Mouse (Mus musculus) myocyte (in vitro differentiated cells): ENCODE measurements around the gene Tmem238.

ENCODE experiments used
- CEBPB ChIP-seq: IDR thresholded peaks from 2 replicates; pipeline ENCODE4 v1.6.1; 2011; ENCODE audit warnings: mild to moderate bottlenecking, moderate library complexity; ENCODE audit not compliant: poor library complexity, insufficient read depth, severe bottlenecking
- E2F4 ChIP-seq: IDR thresholded peaks from one replicate; pipeline ENCODE4 v1.6.1; 2011; ENCODE audit warnings: mild to moderate bottlenecking, control low read depth, moderate library complexity; ENCODE audit not compliant: insufficient read depth
- MAX ChIP-seq: IDR thresholded peaks from one replicate; pipeline ENCODE4 v1.6.1; 2011; ENCODE audit warnings: low read depth, mild to moderate bottlenecking, control low read depth
- MYOD1 ChIP-seq, 3 experiments: IDR thresholded peaks; one replicate each; pipeline ENCODE4 v1.6.1; 2011; ENCODE audit warnings: control low read depth in 2 of 3, low read depth in 2 of 3, mild to moderate bottlenecking in 2 of 3, moderate library complexity in 1 of 3; ENCODE audit not compliant: insufficient read length in 2 of 3, control insufficient read depth in 1 of 3
- MYOG ChIP-seq, 3 experiments: IDR thresholded peaks; one replicate each; pipeline ENCODE4 v1.6.1; 2011; ENCODE audit warnings: control low read depth in 2 of 3, low read depth in 2 of 3, mild to moderate bottlenecking in 2 of 3; ENCODE audit not compliant: insufficient read length in 2 of 3, control insufficient read depth in 1 of 3, insufficient read depth in 1 of 3
- POLR2A ChIP-seq: IDR thresholded peaks from one replicate; pipeline ENCODE4 v1.6.1; 2011; ENCODE audit warnings: low read depth, mild to moderate bottlenecking, control low read depth, moderate library complexity; ENCODE audit not compliant: insufficient read length
- POLR2AphosphoS2 ChIP-seq: IDR thresholded peaks from one replicate; pipeline ENCODE4 v1.6.1; 2011; ENCODE audit warnings: low read depth, control low read depth; ENCODE audit not compliant: insufficient read length
- REST ChIP-seq: IDR thresholded peaks from one replicate; pipeline ENCODE4 v1.6.1; 2011; ENCODE audit warnings: mild to moderate bottlenecking, control low read depth, moderate library complexity; ENCODE audit not compliant: insufficient read depth, insufficient read length
- SRF ChIP-seq: IDR thresholded peaks from one replicate; pipeline ENCODE4 v1.6.1; 2011; ENCODE audit warnings: low read depth; ENCODE audit not compliant: control insufficient read depth, insufficient read length
- TCF12 ChIP-seq: IDR thresholded peaks from one replicate; pipeline ENCODE4 v1.6.1; 2011; ENCODE audit warnings: mild to moderate bottlenecking, control low read depth; ENCODE audit not compliant: poor library complexity, insufficient read depth, severe bottlenecking
- TCF3 ChIP-seq: IDR thresholded peaks from one replicate; pipeline ENCODE4 v1.6.1; 2011; ENCODE audit warnings: low read depth, control low read depth; ENCODE audit not compliant: insufficient read length
- USF1 ChIP-seq: IDR thresholded peaks from one replicate; pipeline ENCODE4 v1.6.1; 2011; ENCODE audit warnings: low read depth, mild to moderate bottlenecking, control low read depth, moderate library complexity

GRCm38 (mm10) chr7:4782130-4782529, 7.3 kb downstream of the Tmem238 start:
- TF ChIP-seq POLR2A (no peak), E2F4 (no peak), MYOD1 (IDR thresholded peaks at IDR 0.05; ENCODE audit: control insufficient read depth in 1 of 3, insufficient read length in 2 of 3, low read depth in 2 of 3) (no peak), CEBPB (no peak), USF1 (no peak), TCF3 (no peak), MYOG (IDR thresholded peaks at IDR 0.05; ENCODE audit: control insufficient read depth in 1 of 3, insufficient read depth in 1 of 3, insufficient read length in 2 of 3, low read depth in 2 of 3) (no peak), REST (no peak), TCF12 (no peak), MAX (no peak), POLR2AphosphoS2 (no peak), SRF (no peak)
